Mouse (Mus musculus) ES-Bruce4 (cell line): ENCODE measurements around the gene Myh7. TPM values are rescaled to one million over a fixed set of nuclear protein-coding genes. Genes with fewer than 3 reads are reported as not detected.

Experiments used
- H3K27ac ChIP-seq: 2 replicates; pipeline ENCODE4 v1.5.1; 2012; ENCODE audit warnings: low read length, inconsistent platforms; ENCODE audit not compliant: insufficient read depth
- H3K27me3 ChIP-seq: 2 replicates; pipeline ENCODE4 v1.6.1; 2012; ENCODE audit warnings: mild to moderate bottlenecking, low read length, inconsistent platforms; ENCODE audit not compliant: control insufficient read depth, poor library complexity, insufficient read depth, severe bottlenecking
- H3K36me3 ChIP-seq: 2 replicates; pipeline ENCODE4 v1.6.1; 2012; ENCODE audit warnings: inconsistent platforms, mild to moderate bottlenecking, low read length, moderate library complexity; ENCODE audit not compliant: control insufficient read depth, poor library complexity, insufficient read depth, severe bottlenecking
- H3K4me1 ChIP-seq: one replicate; pipeline ENCODE4 v1.8.1; 2011; ENCODE audit warnings: low read length; ENCODE audit not compliant: control insufficient read depth, insufficient read depth
- H3K4me3 ChIP-seq: 2 replicates; pipeline ENCODE4 v1.5.1; 2011; ENCODE audit warnings: low read depth, mild to moderate bottlenecking, low read length
- H3K9ac ChIP-seq: 2 replicates; pipeline ENCODE4 v1.6.1; 2012; ENCODE audit warnings: low read depth, mild to moderate bottlenecking, inconsistent platforms; ENCODE audit not compliant: poor library complexity, severe bottlenecking
- H3K9me3 ChIP-seq: replicated peaks from 2 replicates; pipeline ENCODE4 v1.6.1; 2012; ENCODE audit warnings: mild to moderate bottlenecking, low read length, inconsistent platforms; ENCODE audit not compliant: control insufficient read depth, poor library complexity, insufficient read depth, severe bottlenecking
- CTCF ChIP-seq: IDR thresholded peaks from one replicate; pipeline ENCODE4 v1.8.1; 2011; ENCODE audit warnings: low read depth, low read length
- EP300 ChIP-seq: IDR thresholded peaks from 2 replicates; pipeline ENCODE4 v1.6.1; 2011; ENCODE audit warnings: low read depth, low read length; ENCODE audit not compliant: insufficient read depth
- POLR2A ChIP-seq: IDR thresholded peaks from one replicate; pipeline ENCODE4 v1.8.1; 2011; ENCODE audit warnings: low read length; ENCODE audit not compliant: insufficient read depth
- polyA plus RNA-seq: library from polyadenylated mRNA; stranded (reverse); fragments of >200 nt; gene quantifications from 2 replicates; pipeline ENCODE4 v1.2.4, GENCODE M21; 2011; ENCODE audit warnings: low read depth; ENCODE audit not compliant: missing spikeins, insufficient read depth, insufficient read length

Gene Myh7
- polyA plus RNA-seq, 1 experiment, result 3.1 TPM

DNA sequence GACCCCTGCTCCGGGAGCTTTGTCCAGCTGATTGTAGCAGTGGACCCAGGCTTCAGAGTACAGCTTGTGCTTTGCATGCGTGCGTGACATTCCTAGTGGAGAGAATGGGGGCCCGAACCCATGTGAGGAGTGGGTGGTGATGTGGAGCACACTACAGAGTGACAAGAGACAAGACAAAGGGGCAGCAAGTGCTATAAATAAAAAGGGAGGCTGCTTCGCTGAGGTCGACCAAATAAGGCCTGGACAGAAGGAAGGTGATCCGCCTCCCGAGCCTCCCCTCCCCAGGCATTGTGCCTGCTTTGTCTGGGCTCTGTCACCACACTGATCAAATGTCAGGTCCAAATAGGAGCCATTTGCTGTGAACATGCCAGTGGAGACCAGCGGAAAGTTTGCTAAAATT lies 2.4 kb upstream of the Myh7 start:
- TF ChIP-seq EP300 (no peak), CTCF (no peak), POLR2A (no peak)
- no peaks in the 10 kb centered on the region for H3K36me3 ChIP-seq
- no peaks in the 10 kb centered on the region for H3K27me3 ChIP-seq
- no peak overlapping the region for H3K9ac ChIP-seq
- no peaks in the 10 kb centered on the region for H3K9me3 ChIP-seq
- H3K4me3 ChIP-seq, result no peak overlapping the region
- no peak overlapping the region for H3K27ac ChIP-seq
- H3K4me1 ChIP-seq, result peaks cover 2% of the 10 kb centered on the region

GRCm38 (mm10) chr14:54995457-54996138 lies 1.2 kb upstream of the Myh7 start:
- Histone ChIP-seq H3K27me3 (no peaks in the 10 kb centered on the region), H3K9ac (no peak overlapping the region), H3K4me1 (peaks cover 2% of the 10 kb centered on the region), H3K9me3 (no peaks in the 10 kb centered on the region), H3K4me3 (no peak overlapping the region), H3K36me3 (no peaks in the 10 kb centered on the region), H3K27ac (no peak overlapping the region)
- no peak for TF ChIP-seq POLR2A
- no peak for TF ChIP-seq CTCF

DNA sequence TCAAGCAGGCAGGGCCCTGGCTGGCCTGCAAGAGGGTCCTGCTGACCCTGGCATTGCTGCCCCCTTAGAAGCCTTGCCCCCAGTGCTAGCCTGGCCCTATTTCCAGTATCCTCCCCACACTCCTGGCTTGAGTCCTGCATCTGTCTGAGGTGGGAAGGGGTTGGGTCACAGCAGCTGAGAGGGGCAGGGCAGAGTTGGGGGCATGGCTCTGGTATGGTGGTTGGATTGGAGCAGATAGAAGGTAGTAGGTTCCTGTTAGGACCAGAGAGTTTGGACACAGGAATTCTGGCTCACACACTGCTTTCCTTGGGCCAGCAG lies 402 bp upstream of the Myh7 start:
- Histone ChIP-seq H3K4me3 (no peak overlapping the region), H3K27ac (no peak overlapping the region), H3K4me1 (peaks cover 2% of the 10 kb centered on the region), H3K27me3 (no peaks in the 10 kb centered on the region), H3K9me3 (no peaks in the 10 kb centered on the region), H3K9ac (no peak overlapping the region), H3K36me3 (no peaks in the 10 kb centered on the region)
- TF ChIP-seq POLR2A (no peak), CTCF (no peak), EP300 (no peak)

GRCm38 (mm10) chr14:54993636-54994035 lies 790 bp downstream of the Myh7 start:
- Histone ChIP-seq H3K27ac (no peak overlapping the region), H3K4me1 (peaks cover 2% of the 10 kb centered on the region), H3K4me3 (no peak overlapping the region), H3K9me3 (no peaks in the 10 kb centered on the region), H3K36me3 (no peaks in the 10 kb centered on the region), H3K9ac (no peak overlapping the region), H3K27me3 (no peaks in the 10 kb centered on the region)
- TF ChIP-seq POLR2A (no peak), CTCF (no peak), EP300 (no peak)

GRCm38 (mm10) chr14:54992196-54992595 lies 2.2 kb downstream of the Myh7 start:
- no peak overlapping the region for H3K9ac ChIP-seq
- H3K36me3 ChIP-seq, result no peaks in the 10 kb centered on the region
- no peak overlapping the region for H3K27ac ChIP-seq
- peaks cover 2% of the 10 kb centered on the region for H3K4me1 ChIP-seq
- no peak for TF ChIP-seq CTCF
- TF ChIP-seq POLR2A, result no peak
- no peak for TF ChIP-seq EP300
- H3K4me3 ChIP-seq, result no peak overlapping the region
- no peaks in the 10 kb centered on the region for H3K9me3 ChIP-seq
- no peaks in the 10 kb centered on the region for H3K27me3 ChIP-seq

GRCm38 (mm10) chr14:54989886-54990441 lies 4.5 kb downstream of the Myh7 start:
- no peak overlapping the region for H3K9ac ChIP-seq
- no peaks in the 10 kb centered on the region for H3K4me1 ChIP-seq
- H3K27ac ChIP-seq, result no peak overlapping the region
- H3K27me3 ChIP-seq, result no peaks in the 10 kb centered on the region
- no peak overlapping the region for H3K4me3 ChIP-seq
- H3K9me3 ChIP-seq, result no peaks in the 10 kb centered on the region
- H3K36me3 ChIP-seq, result no peaks in the 10 kb centered on the region
- TF ChIP-seq POLR2A (no peak), EP300 (no peak), CTCF (no peak)
